Mouse (Mus musculus): ENCODE results near the gene Cdh13.

Gene Cdh13

GRCm38 (mm10) chr8:118565887-118566747 lies 282.6 kb downstream of the Cdh13 start:
- no peak for DNase-seq (ENCODE audit: low spot score in 2 of 2)

DNA sequence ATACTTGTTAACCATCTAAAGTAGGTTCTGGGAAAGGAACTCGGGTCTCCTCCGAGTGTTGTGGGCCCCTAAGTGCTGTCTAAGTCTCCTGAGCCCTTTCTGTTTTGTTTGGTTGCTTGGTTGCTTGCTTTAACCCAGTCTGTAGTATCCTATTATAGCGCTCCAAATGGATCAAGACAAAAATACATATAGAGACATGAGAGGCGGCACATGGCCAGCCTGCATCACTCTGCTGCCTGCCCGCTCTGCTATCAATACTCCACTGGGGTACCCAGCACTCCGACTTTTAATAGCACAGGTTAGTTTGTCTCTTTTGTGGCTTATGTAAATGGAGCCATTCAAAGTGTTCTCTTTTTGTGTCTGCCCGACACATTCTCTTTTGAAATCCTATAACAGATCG lies 285.8 kb downstream of the Cdh13 start:
- DNase-seq (ENCODE audit: low spot score in 2 of 2), result no peak

- DNase-seq (ENCODE audit: low spot score in 2 of 2), result no peak
Observed at GRCm38 (mm10) chr8:118581256-118581655, 297.7 kb downstream of the Cdh13 start.

DNA sequence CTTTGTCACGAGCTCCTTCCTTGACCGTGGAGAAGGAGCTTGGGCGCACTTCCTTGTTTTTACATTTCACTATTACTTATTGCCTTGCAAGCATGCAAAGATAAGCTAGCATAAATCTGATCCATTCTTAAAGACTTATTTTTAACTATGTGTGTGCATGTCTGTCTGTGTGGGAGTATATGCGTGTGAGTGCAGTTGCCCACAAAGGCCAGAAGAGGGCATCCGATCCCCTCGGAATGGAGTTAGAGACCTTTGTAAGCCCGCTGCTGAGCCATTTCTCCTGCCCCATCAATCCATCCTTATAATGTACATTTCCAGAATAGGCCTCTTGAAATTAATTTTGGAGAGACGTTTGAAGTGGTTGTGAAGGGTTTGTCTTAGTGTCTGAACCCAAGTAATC lies 298.7 kb downstream of the Cdh13 start:
- no peak for DNase-seq (ENCODE audit: low spot score in 2 of 2)

- DNase-seq (ENCODE audit: low spot score in 2 of 2), result no peak
Observed at GRCm38 (mm10) chr8:118587981-118588380, 304.4 kb downstream of the Cdh13 start.

DNA sequence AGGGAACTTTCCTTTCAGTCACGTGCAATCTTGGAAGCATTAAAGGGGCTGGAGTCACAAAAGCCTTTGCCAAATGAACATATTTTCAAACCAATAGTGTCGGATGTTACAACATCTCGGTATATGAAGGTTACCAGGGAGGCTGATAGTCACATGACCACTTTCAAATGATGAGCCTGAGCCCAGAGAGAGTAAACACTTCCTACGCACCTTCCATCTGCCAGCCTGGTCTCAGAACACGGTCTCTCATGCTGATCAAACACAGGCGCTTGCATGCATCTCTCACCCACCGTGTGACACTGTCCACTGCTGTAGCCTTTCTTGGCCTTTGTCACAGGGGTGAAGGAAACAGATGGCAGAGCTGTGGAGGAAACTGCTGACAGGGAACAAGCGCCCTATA lies 313.3 kb downstream of the Cdh13 start:
- DNase-seq (ENCODE audit: low spot score in 2 of 2), result no peak

- DNase-seq (ENCODE audit: low spot score in 2 of 2), result no peak
Observed at GRCm38 (mm10) chr8:118601376-118601775, 317.8 kb downstream of the Cdh13 start.

DNA sequence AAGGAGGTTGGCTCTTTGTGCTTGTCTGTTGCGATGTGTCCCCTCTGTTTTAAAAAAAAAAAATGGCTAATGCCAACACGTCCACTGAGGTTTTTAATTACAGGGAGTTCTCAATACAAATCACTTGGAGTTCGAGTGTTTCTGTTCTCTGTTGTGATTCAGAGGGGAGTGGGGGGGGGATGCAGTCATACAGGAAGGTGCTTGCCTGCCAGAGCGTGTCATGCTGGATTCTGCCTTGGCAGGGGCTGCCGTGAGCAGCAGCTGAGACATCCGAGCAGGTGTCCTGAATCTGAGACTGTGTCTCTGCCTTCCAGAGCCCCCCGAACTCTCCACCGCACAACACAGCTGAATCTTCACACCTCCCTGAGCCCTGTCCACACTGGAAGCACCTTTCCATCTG lies 318.5 kb downstream of the Cdh13 start:
- DNase-seq (ENCODE audit: low spot score in 2 of 2), result no peak

- no peak for DNase-seq (ENCODE audit: low spot score in 2 of 2)
Observed at GRCm38 (mm10) chr8:118611551-118611950, 328.0 kb downstream of the Cdh13 start.

DNA sequence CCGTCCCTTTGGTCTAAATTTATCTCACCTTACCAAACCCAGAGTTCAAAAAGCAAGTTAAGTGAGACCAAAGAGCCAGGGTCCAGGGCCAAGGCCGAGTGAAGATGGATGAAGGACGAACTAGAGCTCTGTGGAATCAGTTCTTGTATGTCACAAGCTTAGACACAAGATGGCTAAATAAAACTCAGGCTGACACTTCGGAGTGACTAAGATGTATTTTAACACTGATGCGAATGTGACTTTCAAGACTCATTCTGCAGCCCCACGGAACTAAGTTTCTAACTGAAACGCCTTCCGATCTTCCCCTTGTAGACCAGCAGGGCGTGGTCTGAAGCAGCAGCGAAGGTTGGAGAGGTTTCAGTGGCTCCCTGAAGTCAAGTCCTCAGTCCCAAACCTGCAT lies 334.7 kb downstream of the Cdh13 start:
- no peak for DNase-seq (ENCODE audit: low spot score in 2 of 2)

DNA sequence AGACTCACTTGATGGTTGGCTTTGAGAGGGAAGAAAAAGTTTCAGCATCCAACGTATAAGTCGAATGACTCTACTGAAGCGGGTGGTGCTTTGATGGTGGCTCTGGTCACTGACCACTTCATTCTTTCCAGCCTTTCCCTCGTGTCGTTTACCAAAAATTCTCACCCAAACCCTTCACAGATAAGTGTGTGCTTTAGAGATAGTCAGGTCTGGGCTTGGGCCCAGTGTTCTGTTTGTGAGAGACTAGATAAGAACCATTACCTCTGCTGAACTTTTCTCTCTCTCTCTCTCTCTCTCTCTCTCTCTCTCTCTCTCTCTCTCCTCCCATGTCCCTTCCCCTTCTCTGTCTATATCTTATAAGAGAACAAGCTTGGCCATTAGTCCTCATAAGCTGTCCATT lies 342.9 kb downstream of the Cdh13 start:
- no peak for DNase-seq (ENCODE audit: low spot score in 2 of 2)

GRCm38 (mm10) chr8:118627737-118628136 lies 344.2 kb downstream of the Cdh13 start:
- no peak for DNase-seq (ENCODE audit: low spot score in 2 of 2)

GRCm38 (mm10) chr8:118628702-118629101 lies 345.2 kb downstream of the Cdh13 start:
- no peak for DNase-seq (ENCODE audit: low spot score in 2 of 2)

DNA sequence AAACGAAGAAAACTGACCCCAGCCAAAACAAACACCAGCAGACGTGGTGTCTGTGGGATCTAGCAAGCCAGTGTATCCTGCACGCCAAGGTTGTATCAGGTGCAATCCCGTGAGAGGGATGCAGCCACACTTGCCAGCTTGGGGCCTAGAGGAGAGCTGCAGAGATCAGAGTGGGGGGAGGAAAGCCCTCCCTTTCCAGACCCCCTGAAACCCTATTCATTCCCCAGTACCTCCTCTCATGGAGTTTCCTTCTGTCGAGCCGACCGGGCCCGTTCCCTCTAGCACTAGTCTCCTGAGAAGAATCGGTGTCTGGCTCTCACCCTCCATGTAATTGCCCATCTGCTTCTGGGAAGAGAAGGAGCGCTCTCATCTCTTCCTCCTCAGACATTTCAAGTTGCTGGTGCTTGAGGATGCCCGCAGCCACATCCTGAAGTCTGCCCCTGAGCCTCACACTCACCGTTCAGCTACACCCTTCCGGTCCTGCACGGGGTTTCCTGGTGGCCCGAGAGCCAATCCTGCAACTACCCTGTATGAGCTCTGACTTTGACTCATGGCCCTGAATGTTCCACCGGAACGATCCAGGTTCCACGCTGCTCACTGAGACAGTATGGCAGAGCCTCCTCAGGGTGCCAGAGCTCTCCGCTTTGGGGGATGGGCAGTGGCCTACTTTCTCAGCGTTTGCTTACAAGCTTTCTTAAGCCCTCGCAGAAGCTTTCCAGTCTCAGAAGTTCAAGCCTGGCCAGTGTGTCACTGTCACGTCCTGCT lies 351.9 kb downstream of the Cdh13 start:
- no peak for DNase-seq (ENCODE audit: low spot score in 2 of 2)

GRCm38 (mm10) chr8:118639606-118640005 lies 356.1 kb downstream of the Cdh13 start:
- no peak for DNase-seq (ENCODE audit: low spot score in 2 of 2)

DNA sequence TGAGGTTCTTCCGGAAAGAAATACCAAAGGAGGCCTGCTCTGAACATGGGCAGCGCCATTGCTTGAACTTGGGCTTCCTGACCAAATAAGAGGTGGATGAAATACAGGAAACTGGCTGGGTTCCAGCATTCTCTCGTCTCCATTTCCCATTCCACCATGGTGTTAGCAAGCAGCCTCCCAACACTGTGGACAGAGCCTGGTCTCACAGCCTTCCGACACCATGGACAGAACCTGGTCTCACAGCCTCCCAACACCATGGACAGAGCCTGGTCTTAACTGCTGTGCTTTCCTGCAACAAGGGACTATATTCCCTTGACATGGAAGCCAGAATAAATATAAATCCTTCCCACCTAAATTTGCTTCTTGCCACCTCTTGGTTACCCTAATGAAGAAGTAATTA lies 358.3 kb downstream of the Cdh13 start:
- no peak for DNase-seq (ENCODE audit: low spot score in 2 of 2)

- DNase-seq (ENCODE audit: low spot score in 2 of 2), result no peak
Observed at GRCm38 (mm10) chr8:118648801-118649537, 365.4 kb downstream of the Cdh13 start.

DNA sequence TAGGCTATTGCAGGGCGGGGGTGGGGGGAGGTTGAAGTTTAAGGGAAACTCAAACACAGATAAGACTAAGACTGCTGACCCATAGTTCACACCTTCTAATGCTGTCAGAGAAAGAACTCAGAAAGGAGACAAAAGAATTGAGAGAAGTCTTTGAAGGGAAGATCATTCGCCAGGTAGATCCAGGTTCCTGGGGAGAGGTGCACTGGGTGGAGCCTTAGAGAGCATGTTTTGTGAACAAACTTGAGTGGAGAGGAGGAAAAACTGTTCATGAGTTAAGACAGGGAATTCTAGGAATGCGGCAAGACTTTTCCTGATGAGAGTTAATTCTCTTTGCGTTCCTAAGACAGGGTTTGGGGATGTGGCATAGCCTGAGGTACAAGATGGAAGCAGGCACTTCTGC lies 366.4 kb downstream of the Cdh13 start:
- DNase-seq (ENCODE audit: low spot score in 2 of 2), result no peak

GRCm38 (mm10) chr8:118662001-118662829 lies 378.7 kb downstream of the Cdh13 start:
- DNase-seq (ENCODE audit: low spot score in 2 of 2), result no peak

DNA sequence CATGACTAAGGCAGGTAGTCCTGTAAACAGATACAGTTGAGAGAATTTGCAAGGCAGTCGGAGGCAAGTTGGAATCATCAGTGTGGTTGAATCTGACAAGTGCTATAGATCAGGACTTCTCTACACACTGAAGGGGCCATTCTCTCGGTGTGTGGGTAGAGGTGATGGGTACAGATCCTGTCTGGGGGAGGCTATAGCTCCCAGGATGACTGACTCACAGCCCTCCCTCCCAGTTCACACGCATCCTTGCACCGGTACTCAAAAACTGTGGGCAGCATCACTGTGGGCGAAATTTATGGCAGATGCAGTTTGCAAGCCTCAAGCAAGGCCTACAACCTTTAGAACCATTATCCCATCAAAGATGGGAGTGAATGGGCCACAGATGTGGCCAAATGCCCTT lies 381.5 kb downstream of the Cdh13 start:
- DNase-seq (ENCODE audit: low spot score in 2 of 2), result no peak

- no peak for DNase-seq (ENCODE audit: low spot score in 2 of 2)
Observed at GRCm38 (mm10) chr8:118667736-118668135, 384.2 kb downstream of the Cdh13 start.
